Mouse (Mus musculus) stomach, embryonic 16.5 days (tissue): ENCODE data around the gene Mov10. TPM values are rescaled to one million over a fixed set of nuclear protein-coding genes. Genes with fewer than 3 reads are reported as not detected.
"Not testable (repeated sequence)": the region's sequence is repeated elsewhere in the genome, so short reads cannot be mapped to it uniquely, and the experiment has no call there.

Experiments used
- ATAC-seq: fragments of 200-750 bp; cut with Nextera tagmentation; 2 replicates; pipeline ENCODE4 v1.8.0; 2017; ENCODE audit warnings: moderate number of reproducible peaks, moderate TSS enrichment; ENCODE audit not compliant: insufficient read depth, low FRiP score
- H3K27ac ChIP-seq: fragments of 300-500 bp; sonication (generic); 2 replicates; pipeline ENCODE4 v1.5.1; 2014; ENCODE audit warnings: low read length
- H3K27me3 ChIP-seq: fragments of 300-500 bp; sonication (generic); 2 replicates; pipeline ENCODE4 v1.6.1; 2014; ENCODE audit warnings: low read length, control low read depth, mixed read lengths; ENCODE audit not compliant: control insufficient read depth, insufficient read depth
- H3K36me3 ChIP-seq: fragments of 300-500 bp; sonication (generic); 2 replicates; pipeline ENCODE4 v1.6.1; 2014; ENCODE audit warnings: low read length; ENCODE audit not compliant: control insufficient read depth, insufficient read depth
- H3K4me1 ChIP-seq: fragments of 300-500 bp; sonication (generic); 2 replicates; pipeline ENCODE4 v1.6.1; 2014; ENCODE audit warnings: low read length, control low read depth, mixed read lengths; ENCODE audit not compliant: control insufficient read depth, insufficient read depth
- H3K4me2 ChIP-seq: fragments of 300-500 bp; sonication (generic); 2 replicates; pipeline ENCODE4 v1.6.1; 2014; ENCODE audit warnings: low read depth, low read length, mixed read lengths
- H3K4me3 ChIP-seq: fragments of 300-500 bp; sonication (generic); replicated peaks from 2 replicates; pipeline ENCODE4 v1.5.1; 2014; ENCODE audit warnings: mild to moderate bottlenecking, low read length
- H3K9ac ChIP-seq: fragments of 300-500 bp; sonication (generic); 2 replicates; pipeline ENCODE4 v1.6.1; 2014; ENCODE audit warnings: low read length
- H3K9me3 ChIP-seq: fragments of 300-500 bp; sonication (generic); replicated peaks from 2 replicates; pipeline ENCODE4 v1.6.1; 2016; ENCODE audit warnings: low read length, control low read depth; ENCODE audit not compliant: control insufficient read depth
- WGBS: fragments of 180-500 bp; shearing (Covaris S2); extraction: QIAGEN DNeasy Blood & Tissue Kit; methylation state at CpG from one replicate; pipeline ENCODE4 v1.1.7; 2014; 5-methylcytosine and 5-hydroxymethylcytosine counted together
- polyA plus RNA-seq: library from polyadenylated mRNA; unstranded; fragments of >200 nt; fragmentation: Nextera tagmentation; extraction: Ambion mirVana; gene quantifications from 2 replicates; pipeline ENCODE4 v1.2.1, GENCODE M21; 2015

Mov10 gene
- polyA plus RNA-seq, 1 experiment from 2014 or later, result 78.2 TPM

DNA sequence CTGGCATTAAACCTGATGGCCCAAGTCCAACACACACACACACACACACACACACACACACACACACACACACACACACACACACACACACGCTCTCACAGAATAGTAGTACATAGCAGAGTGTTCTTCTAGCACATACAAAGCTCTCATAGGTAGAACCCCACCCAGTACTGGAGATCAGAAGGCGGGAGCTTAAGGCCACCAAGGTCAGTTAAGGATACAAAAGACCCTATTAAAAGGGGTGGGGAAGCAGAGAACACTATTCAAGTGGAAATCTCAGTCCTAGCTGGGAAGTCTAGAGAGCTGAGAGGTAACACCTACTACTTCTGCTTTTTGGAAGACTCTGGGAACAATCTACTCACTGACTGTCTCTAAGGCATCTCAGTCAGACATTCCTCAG, 3.0 kb downstream of the Mov10 start:
- Histone ChIP-seq H3K36me3 (no peaks in the 10 kb centered on the region), H3K9me3 (no peaks in the 10 kb centered on the region), H3K4me2 (no peak overlapping the region), H3K9ac (no peak overlapping the region), H3K4me3 (no peak overlapping the region), H3K4me1 (peaks cover 31% of the 10 kb centered on the region), H3K27me3 (no peaks in the 10 kb centered on the region), H3K27ac (no peak overlapping the region)
- ATAC-seq, result no peak
- 65% methylated on average over 2 of the region's 2 CpGs for WGBS

GRCm38 (mm10) chr3:104814746-104815145, 3.6 kb downstream of the Mov10 start:
- no peak for ATAC-seq
- Histone ChIP-seq H3K4me2 (no peak overlapping the region), H3K27ac (no peak overlapping the region), H3K36me3 (no peaks in the 10 kb centered on the region), H3K9me3 (no peaks in the 10 kb centered on the region), H3K27me3 (no peaks in the 10 kb centered on the region), H3K4me3 (no peak overlapping the region), H3K4me1 (peaks cover 31% of the 10 kb centered on the region), H3K9ac (no peak overlapping the region)
- 100% methylated on average over 1 of the region's 1 CpGs for whole genome bisulfite sequencing

- not testable (repeated sequence) for H3K27me3 ChIP-seq, H3K27ac ChIP-seq, H3K4me2 ChIP-seq, H3K9me3 ChIP-seq, H3K4me3 ChIP-seq, H3K36me3 ChIP-seq, ATAC-seq, H3K9ac ChIP-seq
- peaks cover 19% of the 10 kb centered on the region for H3K4me1 ChIP-seq
- 82% methylated on average over 7 of the region's 7 CpGs for WGBS
These were observed 5.1 kb downstream of the Mov10 start for GRCm38 (mm10) chr3:104813227-104813626.

- Histone ChIP-seq H3K4me2 (no peak overlapping the region), H3K9me3 (no peaks in the 10 kb centered on the region), H3K27ac (no peak overlapping the region; the same call in 1 of the 2 replicates), H3K27me3 (no peaks in the 10 kb centered on the region), H3K4me1 (peaks cover 19% of the 10 kb centered on the region), H3K9ac (no peak overlapping the region), H3K4me3 (no peak overlapping the region), H3K36me3 (no peaks in the 10 kb centered on the region)
- no peak for ATAC-seq
- WGBS, result 71% methylated on average over 4 of the region's 4 CpGs
These were observed 6.1 kb downstream of the Mov10 start for GRCm38 (mm10) chr3:104812254-104812653.

GRCm38 (mm10) chr3:104811752-104812151, 6.6 kb downstream of the Mov10 start:
- H3K27ac ChIP-seq, result peak overlapping the region; percentile 2; the same call in 1 of the 2 replicates
- H3K36me3 ChIP-seq, result no peaks in the 10 kb centered on the region
- ATAC-seq, result peak; percentile 64; the same call in 1 of the 2 replicates
- H3K27me3 ChIP-seq, result no peaks in the 10 kb centered on the region
- H3K4me3 ChIP-seq, result no peak overlapping the region
- H3K4me2 ChIP-seq, result no peak overlapping the region
- H3K9ac ChIP-seq, result no peak overlapping the region
- H3K9me3 ChIP-seq, result no peaks in the 10 kb centered on the region
- WGBS, result 19% methylated on average over 3 of the region's 3 CpGs
- peaks cover 15% of the 10 kb centered on the region for H3K4me1 ChIP-seq

DNA sequence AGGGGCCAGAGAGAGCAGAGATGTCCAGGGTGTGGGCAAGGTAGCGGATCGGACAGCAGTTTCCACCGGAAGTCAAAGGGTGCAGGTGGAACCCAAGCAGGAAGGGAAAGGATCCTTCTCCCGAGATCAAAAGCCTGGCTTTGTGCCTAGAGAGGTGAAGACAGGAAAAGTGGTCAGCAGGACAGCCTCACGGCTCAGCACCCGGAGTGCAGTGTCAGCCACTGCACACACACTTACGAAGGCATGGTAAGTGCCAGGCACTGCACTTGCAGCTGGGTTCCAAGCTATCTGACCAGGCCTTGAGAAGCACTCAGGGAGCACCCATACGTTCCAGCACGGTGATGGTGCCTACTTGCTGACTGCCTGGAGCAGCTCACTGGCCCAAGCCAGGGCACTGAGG, 12.8 kb downstream of the Mov10 start:
- no peak for ATAC-seq
- H3K9ac ChIP-seq, result no peak overlapping the region
- H3K4me1 ChIP-seq, result no peaks in the 10 kb centered on the region
- 82% methylated on average over 9 of the region's 9 CpGs for WGBS
- 0 out of 2 replicates have a peak, but pooled peaks cover 10% of the 10 kb centered on the region for H3K36me3 ChIP-seq
- no peak overlapping the region for H3K4me2 ChIP-seq
- H3K27me3 ChIP-seq, result no peaks in the 10 kb centered on the region
- no peak overlapping the region for H3K4me3 ChIP-seq
- H3K9me3 ChIP-seq, result no peaks in the 10 kb centered on the region
- H3K27ac ChIP-seq, result no peak overlapping the region

DNA sequence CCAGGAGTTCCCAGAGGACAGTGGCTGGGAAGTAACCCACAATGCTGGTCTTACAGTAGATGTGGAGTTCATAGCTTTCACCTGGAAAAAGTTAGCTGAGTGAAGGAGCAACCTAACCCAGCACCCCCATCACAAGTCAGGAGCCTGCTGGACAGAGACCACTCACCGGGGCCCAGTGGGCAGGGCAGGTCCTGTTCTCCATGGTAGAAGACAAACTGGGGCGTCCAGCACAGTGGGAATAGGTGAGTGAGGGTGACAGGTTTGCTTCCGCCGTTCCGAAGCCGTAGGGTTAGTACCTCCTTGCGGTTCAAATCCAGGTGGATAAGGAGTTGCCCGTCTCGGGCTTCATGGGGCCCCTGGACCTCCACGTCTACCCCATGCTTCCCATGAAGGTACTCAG, 14.1 kb downstream of the Mov10 start:
- H3K9ac ChIP-seq, result no peak overlapping the region
- 89% methylated on average over 10 of the region's 10 CpGs for WGBS
- no peak overlapping the region for H3K4me3 ChIP-seq
- no peak for ATAC-seq
- H3K9me3 ChIP-seq, result no peaks in the 10 kb centered on the region
- peaks cover 22% of the 10 kb centered on the region; the same call in 1 of the 2 replicates for H3K36me3 ChIP-seq
- no peaks in the 10 kb centered on the region for H3K4me1 ChIP-seq
- H3K27me3 ChIP-seq, result no peaks in the 10 kb centered on the region
- no peak overlapping the region for H3K27ac ChIP-seq
- no peak overlapping the region for H3K4me2 ChIP-seq

DNA sequence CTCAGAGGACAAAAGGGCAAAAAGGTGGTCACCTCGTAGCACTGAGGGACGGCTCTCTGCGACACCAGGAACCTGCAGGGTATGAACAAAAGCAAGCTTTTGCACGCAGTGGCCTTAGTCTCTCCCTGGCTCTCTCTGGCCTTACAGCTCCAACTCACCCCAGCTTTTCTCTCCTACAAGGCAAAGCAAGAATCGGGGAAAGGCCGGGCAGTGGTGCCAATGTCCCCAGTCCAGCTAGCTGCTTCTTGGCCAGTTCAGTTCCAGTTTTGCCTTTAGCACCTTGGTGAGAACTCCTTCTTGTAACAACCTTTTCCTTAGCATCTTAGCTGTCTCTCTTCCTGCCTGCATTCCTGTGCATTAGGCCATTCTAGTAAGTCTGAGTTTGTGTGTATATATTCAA, 16.9 kb downstream of the Mov10 start:
- Histone ChIP-seq H3K27me3 (no peaks in the 10 kb centered on the region), H3K4me1 (no peaks in the 10 kb centered on the region), H3K4me3 (no peak overlapping the region), H3K9me3 (no peaks in the 10 kb centered on the region), H3K27ac (no peak overlapping the region), H3K4me2 (no peak overlapping the region), H3K36me3 (peaks cover 27% of the 10 kb centered on the region), H3K9ac (no peak overlapping the region)
- 91% methylated on average over 6 of the region's 6 CpGs for WGBS
- ATAC-seq, result no peak

- 95% methylated on average over 11 of the region's 11 CpGs for WGBS
- Histone ChIP-seq H3K9ac (no peak overlapping the region), H3K36me3 (peaks cover 27% of the 10 kb centered on the region), H3K27me3 (no peaks in the 10 kb centered on the region), H3K9me3 (no peaks in the 10 kb centered on the region), H3K4me3 (no peak overlapping the region), H3K27ac (no peak overlapping the region), H3K4me2 (no peak overlapping the region), H3K4me1 (peaks cover 6% of the 10 kb centered on the region; the same call in 1 of the 2 replicates)
- ATAC-seq, result no peak
These were observed 17.7 kb downstream of the Mov10 start for GRCm38 (mm10) chr3:104800681-104801080.
